Mouse (Mus musculus) brown adipose tissue, adult 24 weeks (tissue): ENCODE data around the gene Atp2a1. TPM values are rescaled to one million over a fixed set of nuclear protein-coding genes. Genes with fewer than 3 reads are reported as not detected.

Experiments used
- polyA plus RNA-seq: library from polyadenylated mRNA; stranded (reverse); fragments of >200 nt; gene quantifications from 2 replicates; pipeline ENCODE4 v1.2.4, GENCODE M21; 2012; ENCODE audit not compliant: missing spikeins, insufficient read depth, insufficient read length

Gene Atp2a1
- polyA plus RNA-seq, 1 experiment: 236 TPM

Other genes with a start within 250 kb of the Atp2a1 start
- gene Sbk1, start 190.5 kb downstream of the Atp2a1 start, polyA plus RNA-seq: 53.6 and 76.7 TPM in 2 replicates
- gene Lat, start 93.5 kb downstream of the Atp2a1 start, polyA plus RNA-seq: 1.7 TPM in 1 of 2 replicates, not detected in the other
- 10.1 and 12.6 TPM in 2 replicates for gene Spns1, start 85.7 kb downstream of the Atp2a1 start, polyA plus RNA-seq
- 1.2 and 2.5 TPM in 2 replicates for gene Nfatc2ip, start 66.4 kb downstream of the Atp2a1 start, polyA plus RNA-seq
- gene Cd19, start 48.2 kb downstream of the Atp2a1 start, polyA plus RNA-seq: 2.4 TPM in 1 of 2 replicates, not detected in the other
- gene Rabep2, start 34.3 kb downstream of the Atp2a1 start, polyA plus RNA-seq: 2.9 and 6.4 TPM in 2 replicates
- gene Sh2b1, start 12.3 kb upstream of the Atp2a1 start, polyA plus RNA-seq: 34.7 and 38.2 TPM in 2 replicates
- 184 and 254 TPM in 2 replicates for gene Tufm, start 24.3 kb upstream of the Atp2a1 start, polyA plus RNA-seq
- gene Atxn2l, start 40.3 kb upstream of the Atp2a1 start, polyA plus RNA-seq: 21.4 and 27.7 TPM in 2 replicates
- 108 and 123 TPM in 2 replicates for gene Eif3c, start 103.3 kb upstream of the Atp2a1 start, polyA plus RNA-seq
- 5.8 and 12.6 TPM in 2 replicates for gene Apobr, start 121.8 kb upstream of the Atp2a1 start, polyA plus RNA-seq
- 16.1 and 18.9 TPM in 2 replicates for gene Cln3, start 122.7 kb upstream of the Atp2a1 start, polyA plus RNA-seq
- gene Il27, start 131.8 kb upstream of the Atp2a1 start, polyA plus RNA-seq: not detected in 2 replicates
- 89.5 and 149 TPM in 2 replicates for gene Nupr1, start 167.8 kb upstream of the Atp2a1 start, polyA plus RNA-seq
- 18.3 and 20.6 TPM in 2 replicates for gene Sgf29, start 186.2 kb upstream of the Atp2a1 start, polyA plus RNA-seq
- 40.9 and 98.4 TPM in 2 replicates for gene Sult1a1, start 213.3 kb upstream of the Atp2a1 start, polyA plus RNA-seq
- 40.0 and 49.0 TPM in 2 replicates for gene Bola2, start 232.3 kb upstream of the Atp2a1 start, polyA plus RNA-seq
- gene Slx1b, start 232.7 kb upstream of the Atp2a1 start, polyA plus RNA-seq: 4.0 and 5.8 TPM in 2 replicates
- 8.5 and 10.0 TPM in 2 replicates for gene Coro1a, start 244.7 kb upstream of the Atp2a1 start, polyA plus RNA-seq